ENCODE assay signal across 8 mouse cellular contexts in genomic region chr9:50451456-50452218, GRCm38 (mm10). TPM values are rescaled to one million over a fixed set of nuclear protein-coding genes. Genes with fewer than 3 reads are reported as not detected.
DNase-seq lines count a peak whose midpoint lies in the region; ATAC-seq and TF ChIP-seq lines count a peak whose summit lies in the region.

No protein-coding gene starts in this region.

- H3K4me2 ChIP-seq in heart, postnatal 0 days (ENCODE audit: low read depth, low read length): peak overlapping the region; percentile 42
- no peak overlapping the region for H3K4me2 ChIP-seq in limb, embryonic 14.5 days (replicated peaks; ENCODE audit: low read depth, low read length, severe bottlenecking)
- peak overlapping the region; percentile 33 for H3K4me2 ChIP-seq in neural tube, embryonic 13.5 days

- intact Hi-C loops in heart, postnatal 25 days (cut with DNase I): no loop called here

- no peaks in the 10 kb centered on the region for H3K36me3 ChIP-seq in heart, postnatal 0 days (replicated peaks; ENCODE audit: control insufficient read depth, insufficient read depth, low read length)
- H3K36me3 ChIP-seq in limb, embryonic 14.5 days (ENCODE audit: control insufficient read depth, insufficient read depth, low read length): no peaks in the 10 kb centered on the region
- H3K36me3 ChIP-seq in neural tube, embryonic 13.5 days: no peaks in the 10 kb centered on the region

- no peaks in the 10 kb centered on the region for H3K9me3 ChIP-seq in heart, postnatal 0 days (replicated peaks; ENCODE audit: control insufficient read depth, low read length)
- H3K9me3 ChIP-seq in limb, embryonic 14.5 days (ENCODE audit: control insufficient read depth, low read length): no peaks in the 10 kb centered on the region
- no peaks in the 10 kb centered on the region for H3K9me3 ChIP-seq in neural tube, embryonic 13.5 days

- H3K27me3 ChIP-seq in heart, postnatal 0 days (ENCODE audit: control insufficient read depth, insufficient read depth, low read length): no peaks in the 10 kb centered on the region
- no peaks in the 10 kb centered on the region for H3K27me3 ChIP-seq in limb, embryonic 14.5 days (ENCODE audit: control insufficient read depth, insufficient read depth, low read length)
- no peaks in the 10 kb centered on the region for H3K27me3 ChIP-seq in neural tube, embryonic 13.5 days

- TF ChIP-seq CTCF in heart, postnatal 0 days (IDR thresholded peaks at IDR 0.05; ENCODE audit: low read depth): no peak

- H3K4me3 ChIP-seq in heart, postnatal 0 days (ENCODE audit: low read depth, low read length): no peak overlapping the region
- H3K4me3 ChIP-seq in limb, embryonic 14.5 days (replicated peaks; ENCODE audit: low read length): no peak overlapping the region
- H3K4me3 ChIP-seq in neural tube, embryonic 13.5 days: 0 out of 2 replicates have a peak overlapping the region, but pooled peaks have one; percentile 5

- WGBS in heart, postnatal 0 days: 40% methylated on average over 9 of the region's 9 CpGs
- 63% methylated on average over 9 of the region's 9 CpGs for WGBS in limb, embryonic 14.5 days
- 46% methylated on average over 9 of the region's 9 CpGs for WGBS in neural tube, embryonic 13.5 days

- no peak for TF ChIP-seq EP300 in heart, postnatal 0 days (IDR thresholded peaks at IDR 0.05; ENCODE audit: low read depth)

- no peak overlapping the region for H3K27ac ChIP-seq in heart, postnatal 0 days (ENCODE audit: low read depth)
- H3K27ac ChIP-seq in limb, embryonic 14.5 days (replicated peaks; ENCODE audit: low read depth, low read length): no peak overlapping the region
- H3K27ac ChIP-seq in neural tube, embryonic 13.5 days (replicated peaks): peak overlapping the region; percentile 71

- peak; percentile 13; the same call in 1 of the 2 replicates for ATAC-seq in heart, postnatal 0 days (ENCODE audit: insufficient read depth, low read depth)
- ATAC-seq in limb, embryonic 14.5 days (ENCODE audit: low FRiP score, low read depth): peak; percentile 76
- peak; percentile 73 for ATAC-seq in neural tube, embryonic 13.5 days (ENCODE audit: low read depth)

- H3K4me1 ChIP-seq in heart, postnatal 0 days (ENCODE audit: control insufficient read depth, insufficient read depth): no peaks in the 10 kb centered on the region
- no peaks in the 10 kb centered on the region for H3K4me1 ChIP-seq in limb, embryonic 14.5 days (ENCODE audit: control insufficient read depth, insufficient read depth, low read length)
- peaks cover 10% of the 10 kb centered on the region for H3K4me1 ChIP-seq in neural tube, embryonic 13.5 days (replicated peaks)

- no peak for DNase-seq in heart, postnatal 0 days (ENCODE audit: low spot score)
- no peak for DNase-seq in heart, postnatal 25 days (ENCODE audit: low spot score)
- DNase-seq in cerebellum, postnatal 36 days: peak; percentile 23 to 25
- peak; percentile 24 to 45 for DNase-seq in frontal cortex, postnatal 36 days (ENCODE audit: low spot score in 2 of 2)
- peak; percentile 41 for DNase-seq in limb, embryonic 14.5 days (ENCODE audit: low spot score)
- DNase-seq in urinary bladder, postnatal 14 days (ENCODE audit: low spot score): no peak
- no peak for DNase-seq in natural killer cell, adult 2 months (ENCODE audit: low spot score in 2 of 2)

- no peak for TF ChIP-seq POLR2A in limb, embryonic 14.5 days (IDR thresholded peaks at IDR 0.05; ENCODE audit: borderline replicate concordance, extremely low read depth, insufficient read depth, insufficient read length)

- no peak overlapping the region for H3K9ac ChIP-seq in heart, postnatal 0 days (replicated peaks; ENCODE audit: low read depth, low read length)
- H3K9ac ChIP-seq in limb, embryonic 14.5 days (ENCODE audit: low read depth, low read length, severe bottlenecking): no peak overlapping the region
- H3K9ac ChIP-seq in neural tube, embryonic 13.5 days: no peak overlapping the region

RNA-seq across cellular contexts. Expression of gene Plet1, which starts 42.7 kb away (rescaled TPM):
- total RNA-seq in heart, postnatal 0 days (2014; rRNA removed; ENCODE audit: low replicate concordance): 3.7 and 7.0 TPM in 2 replicates
- 1.2 and 1.3 TPM in 2 replicates for polyA plus RNA-seq in heart, postnatal 0 days (2015; fragmentation: Nextera tagmentation; extraction: Ambion mirVana)
- total RNA-seq in heart, postnatal 25 days (2021): 1 to 10 TPM; 1.6 to 2.2 TPM
- 0.74 and 0.93 TPM in 2 replicates for polyA plus RNA-seq in limb, embryonic 14.5 days (2012; rRNA removed)
- 0.41 and 0.70 TPM in 2 replicates for polyA plus RNA-seq in limb, embryonic 14.5 days (2014; fragmentation: Nextera tagmentation; extraction: Ambion mirVana)
- polyA plus RNA-seq in neural tube, embryonic 13.5 days (2015; fragmentation: Nextera tagmentation; extraction: Ambion mirVana): 0.54 and 0.81 TPM in 2 replicates

Comparison
In these comparisons a context has a peak if more than half of its experiments do, and no peak if none do; other contexts are left out.
1. ATAC-seq: peak in every context shown above with its lines; median percentile 76 in limb, embryonic 14.5 days; 73 in neural tube, embryonic 13.5 days; 13 in heart, postnatal 0 days.
2. DNase-seq: peak in cerebellum, postnatal 36 days (2 of 2), frontal cortex, postnatal 36 days (2 of 2) and limb, embryonic 14.5 days (single experiment); none in heart, postnatal 0 days (single experiment), heart, postnatal 25 days (single experiment), urinary bladder, postnatal 14 days (single experiment) and natural killer cell, adult 2 months (0 of 2).